Mouse (Mus musculus): ENCODE data around the gene Cdc37l1.
"Not testable (repeated sequence)": the region's sequence is repeated elsewhere in the genome, so short reads cannot be mapped to it uniquely, and the experiment has no call there.

Cdc37l1 gene

GRCm38 (mm10) chr19:28990194-28990589 lies at the start of gene Cdc37l1:
TSS of gene Cdc37l1 (plus strand) at chr19:28990352.
- DNase-seq (ENCODE audit: low spot score), result peak; percentile 93

- no peak for DNase-seq (ENCODE audit: low spot score)
These were observed 48.9 kb upstream of the Cdc37l1 start for GRCm38 (mm10) chr19:28941271-28941670.

GRCm38 (mm10) chr19:28946782-28947181 lies 43.4 kb upstream of the Cdc37l1 start:
- no peak for DNase-seq (ENCODE audit: low spot score)

GRCm38 (mm10) chr19:28947311-28947710 lies 42.8 kb upstream of the Cdc37l1 start:
- no peak for DNase-seq (ENCODE audit: low spot score)

- no peak for DNase-seq (ENCODE audit: low spot score)
These were observed 38.9 kb upstream of the Cdc37l1 start for GRCm38 (mm10) chr19:28951251-28951650.

GRCm38 (mm10) chr19:28963113-28963512 lies 27.0 kb upstream of the Cdc37l1 start:
- no peak for DNase-seq (ENCODE audit: low spot score)

- DNase-seq (ENCODE audit: low spot score), result no peak
These were observed 26.7 kb upstream of the Cdc37l1 start for GRCm38 (mm10) chr19:28963513-28963841.

GRCm38 (mm10) chr19:28963842-28964551 lies 26.2 kb upstream of the Cdc37l1 start, which contains the start of gene Plpp6:
TSS of gene Plpp6 (plus strand) at chr19:28963953.
- peak; percentile 45 for DNase-seq (ENCODE audit: low spot score)

GRCm38 (mm10) chr19:28964552-28964903 lies 25.6 kb upstream of the Cdc37l1 start:
- DNase-seq (ENCODE audit: low spot score), result no peak

GRCm38 (mm10) chr19:28967652-28968051 lies 22.5 kb upstream of the Cdc37l1 start, which contains the start of gene 4430402I18Rik:
TSS of gene 4430402I18Rik (minus strand) at chr19:28967800.
- DNase-seq (ENCODE audit: low spot score), result no peak

- DNase-seq (ENCODE audit: low spot score), result no peak
These were observed 22.0 kb upstream of the Cdc37l1 start for GRCm38 (mm10) chr19:28968178-28968577.

GRCm38 (mm10) chr19:28969231-28969630 lies 20.9 kb upstream of the Cdc37l1 start:
- no peak for DNase-seq (ENCODE audit: low spot score)

- DNase-seq (ENCODE audit: low spot score), result no peak
These were observed 19.9 kb upstream of the Cdc37l1 start for GRCm38 (mm10) chr19:28970251-28970650.

- DNase-seq (ENCODE audit: low spot score), result peak; percentile 42
These were observed 15.1 kb upstream of the Cdc37l1 start for GRCm38 (mm10) chr19:28974862-28975611.

- DNase-seq (ENCODE audit: low spot score), result no peak
These were observed 7.5 kb upstream of the Cdc37l1 start for GRCm38 (mm10) chr19:28982617-28983016.

- no peak for DNase-seq (ENCODE audit: low spot score)
These were observed 637 bp upstream of the Cdc37l1 start for GRCm38 (mm10) chr19:28989515-28989914.

- DNase-seq (ENCODE audit: low spot score), result peak; percentile 45
These were observed 554 bp downstream of the Cdc37l1 start for GRCm38 (mm10) chr19:28990590-28991221.

- DNase-seq (ENCODE audit: low spot score), result no peak
These were observed 1.2 kb downstream of the Cdc37l1 start for GRCm38 (mm10) chr19:28991391-28991790.

GRCm38 (mm10) chr19:28994870-28995269 lies 4.7 kb downstream of the Cdc37l1 start:
- DNase-seq (ENCODE audit: low spot score), result no peak

GRCm38 (mm10) chr19:28995366-28995765 lies 5.2 kb downstream of the Cdc37l1 start:
- DNase-seq (ENCODE audit: low spot score), result no peak

GRCm38 (mm10) chr19:28997976-28998630 lies 8.0 kb downstream of the Cdc37l1 start:
- DNase-seq (ENCODE audit: low spot score), result no peak

- not testable (repeated sequence) for DNase-seq (ENCODE audit: low spot score)
These were observed 10.2 kb downstream of the Cdc37l1 start for GRCm38 (mm10) chr19:29000321-29000720.

Measured in c-Kit-positive CD71-positive TER-119-positive erythroid progenitor cells, embryonic 14.5 days (primary cell).